ENCODE assay signal across 9 mouse cellular contexts in genomic region chr10:75936909-75937667, GRCm38 (mm10). TPM values are rescaled to one million over a fixed set of nuclear protein-coding genes. Genes with fewer than 3 reads are reported as not detected.
DNase-seq lines count a peak whose midpoint lies in the region; ATAC-seq and TF ChIP-seq lines count a peak whose summit lies in the region.
"Had no signal": no experiment of that assay in that cellular context is flagged by ENCODE, and none has a peak within 500 bp of the region (broad histone marks: within the 10 kb centered on the region; RNA-seq: fewer than 3 reads in every experiment).

No protein-coding gene starts in this region.

- WGBS in kidney, embryonic 14.5 days, result 47% methylated on average over 18 of the region's 18 CpGs
- WGBS in liver, postnatal 0 days (ENCODE audit: insufficient replicate concordance), result 61% methylated on average over 18 of the region's 18 CpGs

- H3K27me3 ChIP-seq in kidney, embryonic 14.5 days (ENCODE audit: control insufficient read depth, insufficient read depth, low read length), result no peaks in the 10 kb centered on the region
- peaks cover 3% of the 10 kb centered on the region for H3K27me3 ChIP-seq in liver, postnatal 0 days (ENCODE audit: insufficient read depth, low read length)

- no peaks in the 10 kb centered on the region for H3K36me3 ChIP-seq in kidney, embryonic 14.5 days (ENCODE audit: control insufficient read depth, insufficient read depth, low read length)
- H3K36me3 ChIP-seq in liver, postnatal 0 days (replicated peaks; ENCODE audit: insufficient read depth, low read length), result peaks cover 9% of the 10 kb centered on the region

- no peak for ATAC-seq in kidney, embryonic 14.5 days (ENCODE audit: low FRiP score, low TSS enrichment)
- peak; percentile 1; the same call in 1 of the 2 replicates for ATAC-seq in liver, postnatal 0 days

- peak; percentile 50 to 84 for DNase-seq in adrenal gland, adult (ENCODE audit: inconsistent age in 2 of 2, low spot score in 1 of 2)
- no peak for DNase-seq in adrenal gland, postnatal 4 days (ENCODE audit: low spot score in 2 of 2)
- no peak for DNase-seq in kidney, adult 8-10 months
- DNase-seq in adrenal gland, postnatal 36 days, result peak; percentile 35 to 55
- DNase-seq in liver, postnatal 0 days, result peak; percentile 36
- no peak for DNase-seq in right cerebral cortex, postnatal 10 days (ENCODE audit: low spot score in 2 of 2)
- DNase-seq in urinary bladder, adult 18-20 months (ENCODE audit: low spot score in 2 of 2), result no peak

- no peaks in the 10 kb centered on the region for H3K9me3 ChIP-seq in kidney, embryonic 14.5 days (ENCODE audit: control insufficient read depth, low read length)
- H3K9me3 ChIP-seq in liver, postnatal 0 days (ENCODE audit: low read length), result no peaks in the 10 kb centered on the region

- no peak overlapping the region for H3K27ac ChIP-seq in kidney, embryonic 14.5 days (ENCODE audit: low read depth, low read length)
- peak overlapping the region; percentile 90 for H3K27ac ChIP-seq in liver, postnatal 0 days (ENCODE audit: low read depth)

- H3K4me3 ChIP-seq in kidney, embryonic 14.5 days (ENCODE audit: low read length), result no peak overlapping the region
- peak overlapping the region; percentile 77 for H3K4me3 ChIP-seq in liver, postnatal 0 days (ENCODE audit: low read depth, low read length)

- 0 out of 2 replicates have a peak overlapping the region, but pooled peaks have one; percentile 31 for H3K9ac ChIP-seq in kidney, embryonic 14.5 days (ENCODE audit: low read depth, low read length)
- H3K9ac ChIP-seq in liver, postnatal 0 days (replicated peaks), result peak overlapping the region; percentile 81

- H3K4me1 ChIP-seq in kidney, embryonic 14.5 days (ENCODE audit: control insufficient read depth, insufficient read depth, low read length), result peaks cover 12% of the 10 kb centered on the region
- H3K4me1 ChIP-seq in liver, postnatal 0 days (ENCODE audit: insufficient read depth), result peaks cover 55% of the 10 kb centered on the region

- 0 out of 2 replicates have a peak overlapping the region, but pooled peaks have one; percentile 3 for H3K4me2 ChIP-seq in kidney, embryonic 14.5 days (replicated peaks; ENCODE audit: low read depth, low read length)
- peak overlapping the region; percentile 87 for H3K4me2 ChIP-seq in liver, postnatal 0 days (ENCODE audit: low read depth, low read length)

- TF ChIP-seq CTCF in liver, postnatal 0 days (IDR thresholded peaks at IDR 0.05; ENCODE audit: low read depth), result peak; percentile 19; the same call in 1 of the 2 replicates

- no peak for TF ChIP-seq EP300 in liver, postnatal 0 days (IDR thresholded peaks at IDR 0.05; ENCODE audit: low read depth)

RNA-seq across cellular contexts. Expression of gene Mmp11, which starts 0.8 kb away (rescaled TPM):
- 10 to 100 TPM; 14.7 to 19.0 TPM for total RNA-seq in adrenal gland, postnatal 4 days (2021)
- 43.7 and 53.9 TPM in 2 replicates for polyA plus RNA-seq in kidney, embryonic 14.5 days (2014; fragmentation: Nextera tagmentation; extraction: Ambion mirVana)
- 10 to 100 TPM in 1 of 2 experiments, 1 to 10 TPM in 1; 8.6 to 10.1 TPM for total RNA-seq in adrenal gland, postnatal 36 days (2021)
- polyA plus RNA-seq in liver, postnatal 0 days (2015; fragmentation: Nextera tagmentation; extraction: Ambion mirVana), result 2.8 and 3.6 TPM in 2 replicates

RNA-seq across cellular contexts. Expression of gene Gm867, which starts 3.4 kb away (rescaled TPM):
- 1 to 10 TPM in 1 of 2 experiments, under 1 TPM in 1; 0.90 to 1.8 TPM for total RNA-seq in adrenal gland, postnatal 4 days (2021)
- polyA plus RNA-seq in kidney, embryonic 14.5 days (2014; fragmentation: Nextera tagmentation; extraction: Ambion mirVana), result 0.35 TPM in 1 of 2 replicates, not detected in the other
- 1 to 10 TPM in 1 of 2 experiments, under 1 TPM in 1; 0.83 to 2.3 TPM for total RNA-seq in adrenal gland, postnatal 36 days (2021)
- polyA plus RNA-seq in liver, postnatal 0 days (2015; fragmentation: Nextera tagmentation; extraction: Ambion mirVana), result 6.9 and 8.6 TPM in 2 replicates
- total RNA-seq: common myeloid progenitor, adult 5-6 weeks had no signal

RNA-seq across cellular contexts. Expression of gene Chchd10, which starts 4.2 kb away (rescaled TPM):
- total RNA-seq in adrenal gland, postnatal 4 days (2021), result 100 to 1,000 TPM; 310 to 396 TPM
- 94.4 and 99.4 TPM in 2 replicates for polyA plus RNA-seq in kidney, embryonic 14.5 days (2014; fragmentation: Nextera tagmentation; extraction: Ambion mirVana)
- total RNA-seq in adrenal gland, postnatal 36 days (2021), result 1,000 to 10,000 TPM; 1,047 to 1,196 TPM
- 1,168 and 1,173 TPM in 2 replicates for polyA plus RNA-seq in liver, postnatal 0 days (2015; fragmentation: Nextera tagmentation; extraction: Ambion mirVana)

RNA-seq across cellular contexts. Expression of gene Vpreb3, which starts 5.8 kb away (rescaled TPM):
- total RNA-seq in adrenal gland, postnatal 4 days (2021), result under 1 TPM; 0.53 to 0.71 TPM
- 1.1 and 1.4 TPM in 2 replicates for polyA plus RNA-seq in kidney, embryonic 14.5 days (2014; fragmentation: Nextera tagmentation; extraction: Ambion mirVana)
- total RNA-seq in adrenal gland, postnatal 36 days (2021), result not detected
- 61.6 and 65.5 TPM in 2 replicates for polyA plus RNA-seq in liver, postnatal 0 days (2015; fragmentation: Nextera tagmentation; extraction: Ambion mirVana)
- total RNA-seq: common myeloid progenitor, adult 5-6 weeks had no signal

RNA-seq across cellular contexts. Expression of gene Smarcb1, which starts 15.7 kb away (rescaled TPM):
- total RNA-seq in adrenal gland, postnatal 4 days (2021), result 10 to 100 TPM; 91.2 to 95.2 TPM
- 176 and 238 TPM in 2 replicates for polyA plus RNA-seq in kidney, embryonic 14.5 days (2014; fragmentation: Nextera tagmentation; extraction: Ambion mirVana)
- total RNA-seq in adrenal gland, postnatal 36 days (2021), result 10 to 100 TPM; 77.5 to 89.1 TPM
- 35.5 and 36.0 TPM in 2 replicates for polyA plus RNA-seq in liver, postnatal 0 days (2015; fragmentation: Nextera tagmentation; extraction: Ambion mirVana)

Comparison
In these comparisons a context has a peak if more than half of its experiments do, and no peak if none do; other contexts are left out.
1. DNase-seq: peak in adrenal gland, adult (2 of 2), adrenal gland, postnatal 36 days (2 of 2) and liver, postnatal 0 days (single experiment); none in adrenal gland, postnatal 4 days (0 of 2), kidney, adult 8-10 months (0 of 2), right cerebral cortex, postnatal 10 days (0 of 2) and urinary bladder, adult 18-20 months (0 of 2).